Mouse (Mus musculus): Measurements from ENCODE around the gene Dhrs7b.

Gene Dhrs7b

DNA sequence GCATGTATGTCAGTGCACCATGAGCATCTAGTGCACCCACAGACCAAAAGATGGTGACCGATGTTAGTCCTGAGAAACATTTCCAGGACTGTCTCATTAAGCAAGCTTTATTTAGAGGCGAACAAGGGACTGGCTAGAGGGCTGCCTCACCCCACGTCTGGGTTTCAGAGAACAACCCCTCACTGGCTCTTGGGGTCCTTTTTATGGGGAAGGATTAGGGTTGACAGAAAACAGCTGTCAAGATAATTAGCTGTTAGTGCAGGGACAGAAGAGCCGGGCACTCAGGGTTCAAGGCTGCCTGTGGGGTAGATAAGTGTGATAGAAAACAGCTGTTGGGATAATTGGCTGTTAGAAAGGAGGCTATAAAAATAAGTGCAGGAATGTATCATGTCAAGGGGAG, 65.5 kb downstream of the Dhrs7b start:
- no peak for DNase-seq (ENCODE audit: low read depth, low spot score)

GRCm38 (mm10) chr11:60902001-60902400, 71.6 kb downstream of the Dhrs7b start:
- no peak for DNase-seq (ENCODE audit: low read depth, low spot score)

- DNase-seq (ENCODE audit: low read depth, low spot score), result no peak
Measured at GRCm38 (mm10) chr11:60902486-60902885, 72.1 kb downstream of the Dhrs7b start.

GRCm38 (mm10) chr11:60903661-60904061, 73.2 kb downstream of the Dhrs7b start:
- DNase-seq (ENCODE audit: low read depth, low spot score), result no peak

- DNase-seq (ENCODE audit: low read depth, low spot score), result no peak
Measured at GRCm38 (mm10) chr11:60905407-60906120, 75.1 kb downstream of the Dhrs7b start.

DNA sequence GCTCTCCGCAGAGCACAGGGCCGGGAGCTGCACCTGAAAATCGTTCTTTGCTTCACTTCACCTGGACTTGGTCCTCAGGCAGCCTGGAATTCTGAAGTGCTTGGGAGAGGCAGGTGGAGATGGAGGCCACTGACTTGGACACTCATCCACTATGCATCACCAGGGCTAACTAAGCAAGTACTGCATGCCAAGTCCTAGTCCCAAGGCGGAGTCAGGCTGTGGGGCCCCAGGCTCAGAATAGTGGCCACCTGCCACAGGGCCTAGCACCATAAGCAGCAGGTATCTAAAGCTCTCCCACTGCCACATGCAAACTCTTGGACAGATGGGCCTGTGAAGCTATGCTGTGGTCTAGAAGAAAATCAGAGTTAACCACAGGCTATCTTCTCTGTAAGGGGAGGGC, 76.0 kb downstream of the Dhrs7b start:
- DNase-seq (ENCODE audit: low read depth, low spot score), result no peak

GRCm38 (mm10) chr11:60908073-60908472, 77.6 kb downstream of the Dhrs7b start:
- DNase-seq (ENCODE audit: low read depth, low spot score), result no peak

- no peak for DNase-seq (ENCODE audit: low read depth, low spot score)
Measured at GRCm38 (mm10) chr11:60909626-60910025, 79.2 kb downstream of the Dhrs7b start.

Data from WW6 (cell line).